ENCODE assay signal across 10 mouse cellular contexts in genomic region chr8:106185628-106186270, GRCm38 (mm10). TPM values are rescaled to one million over a fixed set of nuclear protein-coding genes. Genes with fewer than 3 reads are reported as not detected.
DNase-seq lines count a peak whose midpoint lies in the region; ATAC-seq lines count a peak whose summit lies in the region.
"Had no signal": no experiment of that assay in that cellular context is flagged by ENCODE, and none has a peak within 500 bp of the region (broad histone marks: within the 10 kb centered on the region; RNA-seq: fewer than 3 reads in every experiment).

No protein-coding gene starts in this region.

- H3K36me3 ChIP-seq in midbrain, embryonic 16.5 days (ENCODE audit: control insufficient read depth, insufficient read depth, low read length), result no peaks in the 10 kb centered on the region

- no peak overlapping the region for H3K4me2 ChIP-seq in midbrain, embryonic 16.5 days (ENCODE audit: low read length)

- no peak for ATAC-seq in midbrain, embryonic 16.5 days

- DNase-seq in adrenal gland, postnatal 10 days, result peak; percentile 55
- DNase-seq in adrenal gland, adult 18-20 months (ENCODE audit: low spot score in 2 of 2), result no peak
- DNase-seq in layer of hippocampus, adult 11-12 months (ENCODE audit: low spot score), result peak; percentile 44
- no peak for DNase-seq in layer of hippocampus, adult 9-10 months (ENCODE audit: low spot score)
- peak; percentile 61 to 70 for DNase-seq in gastrocnemius, adult 8-10 months (ENCODE audit: low spot score in 2 of 2)
- DNase-seq in lung, postnatal 14 days, result peak; percentile 28
- no peak for DNase-seq in thymus, postnatal 25 days
- DNase-seq: B cell, adult 2 months had no signal

- no peaks in the 10 kb centered on the region for H3K27me3 ChIP-seq in midbrain, embryonic 16.5 days (ENCODE audit: control insufficient read depth, insufficient read depth, low read depth, low read length)

- H3K4me3 ChIP-seq in midbrain, embryonic 16.5 days (ENCODE audit: low read depth, low read length), result no peak overlapping the region

- no peaks in the 10 kb centered on the region for H3K9me3 ChIP-seq in midbrain, embryonic 16.5 days (replicated peaks; ENCODE audit: control insufficient read depth, low read length, poor library complexity, severe bottlenecking)

- 83% methylated on average over 8 of the region's 8 CpGs for WGBS in midbrain, embryonic 16.5 days

- H3K4me1 ChIP-seq in midbrain, embryonic 16.5 days (ENCODE audit: control insufficient read depth, insufficient read depth, low read length), result no peaks in the 10 kb centered on the region

- no peak overlapping the region for H3K9ac ChIP-seq in midbrain, embryonic 16.5 days (ENCODE audit: low read depth, low read length)

- no peak overlapping the region for H3K27ac ChIP-seq in midbrain, embryonic 16.5 days (ENCODE audit: low read length)

RNA-seq across cellular contexts. Expression of gene Slc7a6, which starts 17.1 kb away (rescaled TPM):
- 10 to 100 TPM; 28.2 to 28.7 TPM for total RNA-seq in adrenal gland, postnatal 10 days (2021)
- total RNA-seq in adrenal gland, adult 18-20 months (2021), result 10 to 100 TPM; 21.5 to 28.0 TPM
- total RNA-seq in gastrocnemius, adult 8-10 months (2022), result 10 to 100 TPM in 2 of 4 experiments, 1 to 10 TPM in 2; 7.2 to 11.4 (median 9.3) TPM
- 41.8 and 53.5 TPM in 2 replicates for polyA plus RNA-seq in midbrain, embryonic 16.5 days (2015; fragmentation: Nextera tagmentation; extraction: Ambion mirVana)

RNA-seq across cellular contexts. Expression of gene Slc7a6os, which starts 25.0 kb away (rescaled TPM):
- total RNA-seq in adrenal gland, postnatal 10 days (2021), result 10 to 100 TPM; 21.9 to 26.4 TPM
- total RNA-seq in adrenal gland, adult 18-20 months (2021), result 10 to 100 TPM; 24.1 to 25.4 TPM
- total RNA-seq in gastrocnemius, adult 8-10 months (2022), result 1 to 10 TPM; 7.1 to 9.8 (median 8.1) TPM
- polyA plus RNA-seq in midbrain, embryonic 16.5 days (2015; fragmentation: Nextera tagmentation; extraction: Ambion mirVana), result 30.8 and 33.1 TPM in 2 replicates

RNA-seq across cellular contexts. Expression of gene Prmt7, which starts 25.0 kb away (rescaled TPM):
- 10 to 100 TPM; 24.1 to 31.3 TPM for total RNA-seq in adrenal gland, postnatal 10 days (2021)
- 10 to 100 TPM; 22.9 to 26.6 TPM for total RNA-seq in adrenal gland, adult 18-20 months (2021)
- total RNA-seq in gastrocnemius, adult 8-10 months (2022), result 10 to 100 TPM; 31.1 to 36.8 (median 34.2) TPM
- polyA plus RNA-seq in midbrain, embryonic 16.5 days (2015; fragmentation: Nextera tagmentation; extraction: Ambion mirVana), result 60.9 and 61.5 TPM in 2 replicates

RNA-seq across cellular contexts. Expression of gene Pla2g15, which starts 35.5 kb away (rescaled TPM):
- 10 to 100 TPM; 17.6 to 21.4 TPM for total RNA-seq in adrenal gland, postnatal 10 days (2021)
- 10 to 100 TPM; 19.8 to 28.8 TPM for total RNA-seq in adrenal gland, adult 18-20 months (2021)
- 1 to 10 TPM; 3.3 to 5.6 (median 4.0) TPM for total RNA-seq in gastrocnemius, adult 8-10 months (2022)
- polyA plus RNA-seq in midbrain, embryonic 16.5 days (2015; fragmentation: Nextera tagmentation; extraction: Ambion mirVana), result 24.5 and 25.2 TPM in 2 replicates

RNA-seq across cellular contexts. Expression of gene Esrp2, which starts 49.0 kb away (rescaled TPM):
- 10 to 100 TPM; 14.8 to 15.4 TPM for total RNA-seq in adrenal gland, postnatal 10 days (2021)
- total RNA-seq in adrenal gland, adult 18-20 months (2021), result 1 to 10 TPM in 1 of 2 experiments, under 1 TPM in 1; 0.61 to 1.5 TPM
- not detected for total RNA-seq in gastrocnemius, adult 8-10 months (2022)
- polyA plus RNA-seq in midbrain, embryonic 16.5 days (2015; fragmentation: Nextera tagmentation; extraction: Ambion mirVana), result 0.14 and 0.29 TPM in 2 replicates
- total RNA-seq: neutrophil, adult 5-6 weeks had no signal

Comparison
In these comparisons a context has a peak if more than half of its experiments do, and no peak if none do; other contexts are left out.
1. DNase-seq: peak in adrenal gland, postnatal 10 days (single experiment), layer of hippocampus, adult 11-12 months (single experiment), gastrocnemius, adult 8-10 months (2 of 2) and lung, postnatal 14 days (single experiment); none in adrenal gland, adult 18-20 months (0 of 2), layer of hippocampus, adult 9-10 months (single experiment) and thymus, postnatal 25 days (single experiment).